Mouse (Mus musculus): ENCODE data around the gene Prim2. TPM values are rescaled to one million over a fixed set of nuclear protein-coding genes. Genes with fewer than 3 reads are reported as not detected.

Gene Prim2
- polyA plus RNA-seq, 1 experiment from 2014 or later, result 27.4 TPM

- no peak overlapping the region for H3K4me2 ChIP-seq (ENCODE audit: low read depth, low read length)
- H3K27me3 ChIP-seq (ENCODE audit: control insufficient read depth, insufficient read depth, low read depth, low read length), result no peaks in the 10 kb centered on the region
- 67% methylated on average over 9 of the region's 9 CpGs for WGBS (ENCODE audit: insufficient replicate concordance)
- no peak for ATAC-seq (ENCODE audit: low read depth)
- no peaks in the 10 kb centered on the region for H3K36me3 ChIP-seq (ENCODE audit: control insufficient read depth, insufficient read depth)
- H3K4me1 ChIP-seq (ENCODE audit: control insufficient read depth, low read depth, low read length), result no peaks in the 10 kb centered on the region
- no peaks in the 10 kb centered on the region for H3K9me3 ChIP-seq (replicated peaks; ENCODE audit: control insufficient read depth, low read length)
- H3K9ac ChIP-seq (ENCODE audit: low read depth, low read length), result no peak overlapping the region
- no peak overlapping the region for H3K27ac ChIP-seq (ENCODE audit: low read length)
- no peak overlapping the region for H3K4me3 ChIP-seq (ENCODE audit: low read depth, low read length)
These were observed 216.3 kb downstream of the Prim2 start for GRCm38 (mm10) chr1:33453299-33453698.

GRCm38 (mm10) chr1:33447179-33447578, 222.4 kb downstream of the Prim2 start:
- H3K27ac ChIP-seq (ENCODE audit: low read length), result no peak overlapping the region
- H3K4me2 ChIP-seq (ENCODE audit: low read depth, low read length), result no peak overlapping the region
- H3K36me3 ChIP-seq (ENCODE audit: control insufficient read depth, insufficient read depth), result no peaks in the 10 kb centered on the region
- ATAC-seq (ENCODE audit: low read depth), result no peak
- no peaks in the 10 kb centered on the region for H3K27me3 ChIP-seq (ENCODE audit: control insufficient read depth, insufficient read depth, low read depth, low read length)
- H3K4me3 ChIP-seq (ENCODE audit: low read depth, low read length), result no peak overlapping the region
- H3K9ac ChIP-seq (ENCODE audit: low read depth, low read length), result no peak overlapping the region
- no peaks in the 10 kb centered on the region for H3K9me3 ChIP-seq (replicated peaks; ENCODE audit: control insufficient read depth, low read length)
- 37% methylated on average over 4 of the region's 4 CpGs for WGBS (ENCODE audit: insufficient replicate concordance)
- no peaks in the 10 kb centered on the region for H3K4me1 ChIP-seq (ENCODE audit: control insufficient read depth, low read depth, low read length)

- H3K27ac ChIP-seq (ENCODE audit: low read length), result no peak overlapping the region
- no peaks in the 10 kb centered on the region for H3K4me1 ChIP-seq (ENCODE audit: control insufficient read depth, low read depth, low read length)
- no peak overlapping the region for H3K9ac ChIP-seq (ENCODE audit: low read depth, low read length)
- H3K27me3 ChIP-seq (ENCODE audit: control insufficient read depth, insufficient read depth, low read depth, low read length), result no peaks in the 10 kb centered on the region
- ATAC-seq (ENCODE audit: low read depth), result no peak
- H3K36me3 ChIP-seq (ENCODE audit: control insufficient read depth, insufficient read depth), result no peaks in the 10 kb centered on the region
- WGBS (ENCODE audit: insufficient replicate concordance), result 61% methylated on average over 2 of the region's 2 CpGs
- H3K4me2 ChIP-seq (ENCODE audit: low read depth, low read length), result no peak overlapping the region
- H3K9me3 ChIP-seq (replicated peaks; ENCODE audit: control insufficient read depth, low read length), result no peaks in the 10 kb centered on the region
- no peak overlapping the region for H3K4me3 ChIP-seq (ENCODE audit: low read depth, low read length)
These were observed 233.4 kb downstream of the Prim2 start for GRCm38 (mm10) chr1:33436167-33436566.

Other genes with a start within 250 kb of the Prim2 start
- gene Rab23, start 50.1 kb upstream of the Prim2 start, polyA plus RNA-seq (2015; fragmentation: Nextera tagmentation; extraction: Ambion mirVana), result 4.3 TPM in 2 replicates
- gene Bag2, start 88.0 kb upstream of the Prim2 start, polyA plus RNA-seq (2015; fragmentation: Nextera tagmentation; extraction: Ambion mirVana), result 43.6 and 43.8 TPM in 2 replicates
- gene Zfp451, start 144.8 kb upstream of the Prim2 start, polyA plus RNA-seq (2015; fragmentation: Nextera tagmentation; extraction: Ambion mirVana), result 5.4 and 5.7 TPM in 2 replicates
- gene Bend6, start 238.0 kb upstream of the Prim2 start, polyA plus RNA-seq (2015; fragmentation: Nextera tagmentation; extraction: Ambion mirVana), result 0.44 and 0.56 TPM in 2 replicates
- 7.7 and 8.0 TPM in 2 replicates for gene Dst, start 238.4 kb upstream of the Prim2 start, polyA plus RNA-seq (2015; fragmentation: Nextera tagmentation; extraction: Ambion mirVana)

Measured in liver, embryonic 16.5 days (tissue).